Mouse (Mus musculus) heart, postnatal 36 days (tissue): ENCODE measurements around the gene Rnf149. TPM values are rescaled to one million over a fixed set of nuclear protein-coding genes. Genes with fewer than 3 reads are reported as not detected.

Experiments used
- DNase-seq, 2 experiments: peaks; one replicate each; pipeline ENCODE4 v3.0.0; 2021 to 2022
- intact Hi-C: fragments of 180-260 bp; cut with DNase I; formaldehyde crosslinking; loops from one replicate; pipeline ENCODE4 v1.15.1; 2025
- total RNA-seq, 2 experiments: library from RNA; stranded (reverse); gene quantifications; 2 replicates each; pipeline ENCODE4 v1.2.3; 2021

Rnf149 gene
- total RNA-seq, 2 experiments from 2014 or later = 7.7 to 10.3 TPM

DNA sequence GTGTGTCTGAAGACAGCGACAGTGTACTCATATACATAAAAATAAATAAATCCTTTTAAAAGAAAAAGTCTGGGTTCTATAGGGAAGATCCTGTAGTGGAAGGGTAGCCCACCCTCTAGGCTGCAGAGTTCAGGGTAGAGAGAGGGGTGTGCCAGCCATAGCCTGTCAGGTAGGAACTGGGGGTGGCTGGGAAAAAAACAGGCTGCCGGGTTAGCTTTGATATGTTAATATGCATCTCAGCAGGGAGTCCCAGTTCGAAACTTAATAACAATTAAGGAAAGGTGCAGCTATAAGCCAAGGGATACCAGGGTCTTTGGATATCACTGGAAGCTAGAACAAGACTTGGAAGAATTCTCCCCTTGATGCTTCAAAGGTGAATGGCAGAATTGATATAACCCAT lies 43.3 kb downstream of the Rnf149 start:
- DNase-seq = no peak
- intact Hi-C loops = no loop called here

GRCm38 (mm10) chr1:39531036-39531435 lies 46.2 kb downstream of the Rnf149 start:
- intact Hi-C loops = loop anchor here (2.0 kb wide), 1 partner anchor 530 kb away; no protein-coding TSS in a partner anchor
- DNase-seq = no peak

- intact Hi-C loops = loop anchor here (2.0 kb wide), 1 partner anchor 530 kb away; no protein-coding TSS in a partner anchor
- DNase-seq = peak; percentile 82 to 88
Measured at GRCm38 (mm10) chr1:39530258-39530943, 46.8 kb downstream of the Rnf149 start.

DNA sequence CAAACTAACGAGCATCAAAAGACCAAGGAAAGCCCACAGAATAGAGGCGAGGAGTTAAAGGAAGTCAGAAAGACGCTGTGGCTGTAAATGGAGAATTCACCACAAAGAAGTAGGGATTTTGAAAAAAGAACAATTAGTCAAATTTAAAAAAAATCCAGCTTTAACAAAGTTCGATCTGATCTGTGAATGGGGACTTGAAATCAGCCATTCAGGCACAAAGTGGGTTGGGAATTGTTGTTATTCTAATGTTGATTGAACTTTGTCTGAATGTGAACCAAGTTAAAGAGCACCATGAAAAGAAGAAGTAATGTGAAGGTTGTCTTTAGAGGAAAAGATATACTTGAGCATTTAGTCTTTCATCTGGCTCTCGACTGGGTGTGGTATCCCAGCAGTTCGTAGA lies 48.9 kb downstream of the Rnf149 start:
- no peak for DNase-seq
- intact Hi-C loops = loop anchor here (10.0 kb wide), 1 partner anchor 324 kb away; no protein-coding TSS in a partner anchor

- intact Hi-C loops = loop anchor here (10.0 kb wide), 1 partner anchor 323 kb away; no protein-coding TSS in a partner anchor
Measured at GRCm38 (mm10) chr1:39527432-39527831, 49.8 kb downstream of the Rnf149 start.

DNA sequence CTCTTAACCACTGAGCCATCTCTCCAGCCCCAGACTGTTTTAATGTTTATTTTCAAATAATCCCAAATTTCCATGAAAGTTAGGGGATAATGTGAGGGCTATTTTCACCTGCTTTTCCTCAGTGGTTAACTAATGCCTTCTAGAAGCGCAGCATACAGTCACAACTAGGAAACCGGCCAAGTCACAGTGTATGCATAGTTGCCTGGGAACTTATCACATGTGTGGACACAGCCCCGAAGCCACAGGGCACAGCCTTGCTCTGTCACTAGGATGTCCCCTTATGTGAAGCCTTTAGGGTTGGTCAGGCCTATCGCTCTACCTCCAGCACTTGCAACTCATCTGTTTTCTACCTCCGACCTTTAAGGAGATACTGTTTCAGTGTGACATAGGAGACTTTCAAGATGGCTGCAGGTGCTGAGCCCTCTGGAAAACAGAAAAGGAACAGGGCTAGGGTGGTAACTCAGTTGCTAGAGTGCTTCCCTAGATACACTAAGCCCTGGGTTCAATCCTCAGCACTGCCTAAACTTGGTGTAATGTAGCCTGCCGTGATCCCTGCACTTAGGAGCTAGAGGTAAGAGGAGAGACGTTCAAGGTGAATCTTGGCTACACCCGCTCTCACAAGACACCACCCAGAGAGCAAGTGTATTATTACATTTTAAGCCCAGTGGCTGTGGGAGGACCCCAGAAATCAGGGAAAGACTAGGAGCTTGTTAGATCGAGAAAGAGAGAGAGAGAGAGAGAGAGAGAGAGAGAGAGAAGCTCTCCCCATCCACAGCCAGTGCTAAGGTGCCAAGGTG lies 50.6 kb downstream of the Rnf149 start:
- DNase-seq = no peak
- intact Hi-C loops = loop anchor here (10.0 kb wide), 1 partner anchor 322 kb away; no protein-coding TSS in a partner anchor

More at GRCm38 (mm10) chr1:39527432-39527831, 49.8 kb downstream of the Rnf149 start:
- peak; percentile 67 to 81 for DNase-seq

GRCm38 (mm10) chr1:39525763-39526162 lies 51.4 kb downstream of the Rnf149 start:
- no peak for DNase-seq
- intact Hi-C loops = loop anchor here (10.0 kb wide), 1 partner anchor 321 kb away; no protein-coding TSS in a partner anchor

- DNase-seq = peak; percentile 28 to 29
- intact Hi-C loops = loop anchor here (1.0 to 10.0 kb wide), 3 partner anchors 130 to 521 kb away; no protein-coding TSS in a partner anchor
Measured at GRCm38 (mm10) chr1:39522519-39522918, 54.7 kb downstream of the Rnf149 start.

DNA sequence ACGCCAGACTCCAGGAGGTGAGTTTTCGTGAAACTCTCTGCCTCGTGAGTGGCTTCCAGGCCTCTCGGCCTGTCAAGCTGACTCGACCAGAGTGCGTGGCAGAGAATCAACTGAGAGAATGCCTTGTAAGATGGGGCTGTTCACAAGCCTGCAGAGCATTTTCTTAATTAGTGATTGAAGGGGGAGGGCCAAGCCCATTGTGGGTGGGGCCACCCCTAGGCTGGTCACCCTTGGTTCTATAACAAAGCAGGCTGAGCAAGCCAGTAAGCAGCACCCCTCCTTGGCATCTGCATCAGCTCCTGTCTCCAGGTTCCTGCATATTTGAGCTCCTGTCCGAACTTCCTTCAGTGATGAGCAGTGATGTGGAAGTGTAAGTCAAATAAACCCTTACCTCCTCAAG lies 55.9 kb downstream of the Rnf149 start:
- no peak for DNase-seq
- intact Hi-C loops = loop anchor here (10.0 kb wide), 1 partner anchor 317 kb away; no protein-coding TSS in a partner anchor

- intact Hi-C loops = no loop called here
- DNase-seq = no peak
Measured at GRCm38 (mm10) chr1:39515303-39515991, 61.8 kb downstream of the Rnf149 start.

DNA sequence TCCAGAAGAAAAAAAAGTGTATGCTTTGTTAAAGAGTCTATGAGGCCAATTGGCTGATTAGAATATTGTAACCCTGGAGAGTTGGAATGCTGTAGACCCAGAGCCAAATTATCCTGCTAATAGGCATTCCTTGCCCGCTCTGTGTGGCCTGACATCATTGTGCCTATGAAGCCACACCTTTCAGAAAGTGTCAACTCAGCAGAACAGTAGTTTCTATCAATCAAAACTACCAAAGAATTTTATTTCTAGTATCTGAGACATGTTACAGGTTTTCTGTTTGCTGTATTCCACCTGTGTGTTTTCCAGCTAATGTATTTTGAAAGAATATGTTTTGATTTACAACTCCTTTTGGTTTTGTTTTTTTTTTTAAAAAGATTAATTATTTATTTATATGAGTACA lies 65.0 kb downstream of the Rnf149 start:
- DNase-seq = no peak
- intact Hi-C loops = no loop called here

DNA sequence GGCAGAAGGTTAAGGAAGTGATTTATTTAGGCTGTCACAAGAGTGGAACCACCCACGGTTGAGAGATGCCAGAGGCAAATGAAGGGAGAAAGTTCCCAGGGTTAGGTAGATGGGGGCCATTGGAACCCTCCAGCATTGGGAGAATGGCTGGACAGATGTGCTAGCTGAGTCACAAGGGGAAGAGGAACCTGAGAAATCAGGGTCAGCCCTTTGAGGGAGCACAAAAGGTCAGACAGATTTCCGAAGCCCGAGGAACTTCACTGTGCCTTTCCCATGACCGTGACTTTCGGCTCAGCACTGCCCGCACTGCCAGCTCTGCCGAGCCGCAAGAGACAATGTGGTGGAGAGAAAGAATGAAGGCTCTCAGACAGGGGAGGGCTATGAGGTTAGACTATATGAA lies 65.4 kb downstream of the Rnf149 start:
- intact Hi-C loops = no loop called here
- DNase-seq = no peak

- intact Hi-C loops = no loop called here
- no peak for DNase-seq
Measured at GRCm38 (mm10) chr1:39505600-39505999, 71.6 kb downstream of the Rnf149 start.

- DNase-seq = peak in 1 of 2 experiments; percentile 25
- intact Hi-C loops = loop anchor here (1.0 to 5.0 kb wide), 2 partner anchors 97 to 112 kb away; no protein-coding TSS in a partner anchor
Measured at GRCm38 (mm10) chr1:39504261-39504660, 72.9 kb downstream of the Rnf149 start.

DNA sequence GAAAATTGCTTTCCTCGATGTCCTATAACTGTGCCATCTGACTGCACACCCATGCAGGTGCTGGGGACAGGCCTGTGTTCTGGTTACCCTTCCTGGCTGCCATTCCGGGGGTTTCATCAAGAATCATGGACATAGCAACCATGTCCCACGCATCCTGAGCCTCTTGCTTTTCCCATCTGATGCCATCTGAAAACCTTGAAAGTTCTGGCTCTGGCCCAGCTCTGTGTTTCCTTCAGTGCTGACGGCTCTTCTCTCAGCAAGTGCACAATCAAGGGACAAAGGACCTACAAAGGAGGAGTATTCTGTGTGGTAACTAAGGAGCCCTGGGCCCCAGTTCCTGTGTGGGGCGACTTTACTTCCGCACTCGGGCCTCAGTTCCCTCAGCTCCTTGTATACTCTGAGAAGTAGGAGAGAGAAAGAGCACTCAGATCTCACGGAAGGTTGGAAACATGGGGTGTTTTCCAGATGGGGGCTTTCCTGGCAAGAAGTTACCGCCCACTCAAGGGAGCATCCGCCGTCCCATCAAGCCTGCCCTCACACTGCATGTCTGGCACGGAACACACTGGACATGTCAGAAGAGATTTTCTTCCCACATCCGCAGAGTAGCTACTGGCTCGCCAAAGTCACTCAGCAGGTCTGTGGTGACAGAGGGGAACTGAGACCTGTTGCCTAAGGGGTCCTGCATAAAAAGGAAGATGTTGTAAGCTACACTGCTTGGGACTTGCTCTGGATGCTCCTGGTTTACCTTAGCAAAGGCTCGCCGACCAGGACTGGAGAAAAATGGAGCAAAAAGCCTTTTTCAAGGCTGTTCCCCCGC lies 74.2 kb downstream of the Rnf149 start:
- DNase-seq = peak in 1 of 2 experiments; percentile 19
- intact Hi-C loops = loop anchor here (5.0 kb wide), 1 partner anchor 96 kb away; no protein-coding TSS in a partner anchor

Other genes starting within 250 kb of the Rnf149 start
- 100 to 1,000 TPM; 517 to 581 TPM for gene Rpl31, start 209.6 kb downstream of the Rnf149 start, total RNA-seq
- 1 to 10 TPM; 5.5 to 6.5 TPM for gene Tbc1d8, start 98.7 kb downstream of the Rnf149 start, total RNA-seq
- gene Cnot11, start 42.4 kb downstream of the Rnf149 start, total RNA-seq = 10 to 100 TPM; 13.8 to 14.7 TPM
- not detected for gene Creg2, start 74.1 kb upstream of the Rnf149 start, total RNA-seq
- gene Rfx8, start 143.6 kb upstream of the Rnf149 start, total RNA-seq = under 1 TPM; 0.19 to 0.46 TPM
- 1 to 10 TPM; 5.4 to 7.2 TPM for gene Gm3646, start 227.9 kb upstream of the Rnf149 start, total RNA-seq